Mouse (Mus musculus) limb, embryonic 14.5 days (tissue): ENCODE measurements around the gene R3hdm4. TPM values are rescaled to one million over a fixed set of nuclear protein-coding genes. Genes with fewer than 3 reads are reported as not detected.

Experiments
- ATAC-seq: fragments of 200-750 bp; cut with Nextera tagmentation; 2 replicates; pipeline ENCODE4 v1.8.0; 2017; ENCODE audit warnings: low read depth, moderate number of reproducible peaks, moderate TSS enrichment; ENCODE audit not compliant: low FRiP score
- DNase-seq: peaks from one replicate; pipeline ENCODE4 v3.0.0-alpha.2; 2015; ENCODE audit warnings: low spot score
- H3K27ac ChIP-seq: fragments of 300-500 bp; sonication (generic); replicated peaks from 2 replicates; pipeline ENCODE4 v1.5.1; 2014; ENCODE audit warnings: low read depth, mild to moderate bottlenecking, low read length, moderate library complexity, mixed read lengths
- H3K27me3 ChIP-seq: fragments of 300-500 bp; sonication (generic); 2 replicates; pipeline ENCODE4 v1.6.1; 2014; ENCODE audit warnings: low read length, mixed read lengths; ENCODE audit not compliant: control insufficient read depth, insufficient read depth
- H3K36me3 ChIP-seq: fragments of 300-500 bp; sonication (generic); 2 replicates; pipeline ENCODE4 v1.6.1; 2014; ENCODE audit warnings: mild to moderate bottlenecking, low read length, moderate library complexity, mixed read lengths; ENCODE audit not compliant: control insufficient read depth, insufficient read depth
- H3K4me1 ChIP-seq: fragments of 300-500 bp; sonication (generic); 2 replicates; pipeline ENCODE4 v1.6.1; 2014; ENCODE audit warnings: antibody characterized with exemption, low read length, mixed read lengths; ENCODE audit not compliant: control insufficient read depth, insufficient read depth
- H3K4me2 ChIP-seq: fragments of 300-500 bp; sonication (generic); replicated peaks from 2 replicates; pipeline ENCODE4 v1.6.1; 2014; ENCODE audit warnings: low read depth, mild to moderate bottlenecking, low read length, moderate library complexity; ENCODE audit not compliant: severe bottlenecking
- H3K4me3 ChIP-seq: fragments of 300-500 bp; sonication (generic); replicated peaks from 2 replicates; pipeline ENCODE4 v1.5.1; 2014; ENCODE audit warnings: low read length
- H3K9ac ChIP-seq: fragments of 300-500 bp; sonication (generic); 2 replicates; pipeline ENCODE4 v1.6.1; 2014; ENCODE audit warnings: mild to moderate bottlenecking, low read depth, low read length, moderate library complexity; ENCODE audit not compliant: severe bottlenecking
- H3K9me3 ChIP-seq: fragments of 300-500 bp; sonication (generic); 2 replicates; pipeline ENCODE4 v1.6.1; 2016; ENCODE audit warnings: low read length; ENCODE audit not compliant: control insufficient read depth
- POLR2A ChIP-seq: fragments of 200-500 bp; IDR thresholded peaks from 2 replicates; pipeline ENCODE4 v1.8.0; 2012; ENCODE audit warnings: inconsistent platforms, mild to moderate bottlenecking, moderate library complexity, borderline replicate concordance; ENCODE audit not compliant: insufficient read depth, insufficient read length; ENCODE audit errors: extremely low read depth
- WGBS: fragments of 180-500 bp; shearing (Covaris S2); extraction: QIAGEN DNeasy Blood & Tissue Kit; methylation state at CpG from one replicate; pipeline ENCODE4 v1.1.7; 2014; 5-methylcytosine and 5-hydroxymethylcytosine counted together
- polyA plus RNA-seq, 2 experiments: library from polyadenylated mRNA; depleted of rRNA in 1 of 2; stranded (reverse) in 1 of 2; unstranded in 1 of 2; fragments of >200 nt; fragmentation: Nextera tagmentation in 1 of 2; extraction: Ambion mirVana in 1 of 2; gene quantifications; 2 replicates each; pipeline versions ENCODE4 v1.2.1 to v1.2.3; 2012 to 2014

R3hdm4 gene
- polyA plus RNA-seq, 2 experiments = 141 to 158 TPM

- no peaks in the 10 kb centered on the region for H3K27me3 ChIP-seq
- H3K4me2 ChIP-seq = no peak overlapping the region
- H3K4me1 ChIP-seq = peaks cover 18% of the 10 kb centered on the region; the same call in 1 of the 2 replicates
- WGBS = 69% methylated on average over 1 of the region's 1 CpGs
- no peaks in the 10 kb centered on the region for H3K9me3 ChIP-seq
- no peak overlapping the region for H3K27ac ChIP-seq
- no peak for ATAC-seq
- H3K36me3 ChIP-seq = no peaks in the 10 kb centered on the region
- TF ChIP-seq POLR2A = no peak
- no peak overlapping the region for H3K4me3 ChIP-seq
- no peak overlapping the region for H3K9ac ChIP-seq
- no peak for DNase-seq
Measured at GRCm38 (mm10) chr10:79877174-79877573, 43.8 kb downstream of the R3hdm4 start.

- H3K4me3 ChIP-seq = peak within 1 kb of the TSS; percentile 58
- peak; percentile 88; the same call in 1 of the 2 replicates for TF ChIP-seq POLR2A
- no peaks in the 10 kb centered on the region for H3K27me3 ChIP-seq
- peak within 1 kb of the TSS; percentile 72 for H3K4me2 ChIP-seq
- H3K27ac ChIP-seq = peak within 1 kb of the TSS; percentile 75
- WGBS = 0% methylated on average over 34 of the region's 57 CpGs
- DNase-seq = peak; percentile 55
- peaks cover 23% of the 10 kb centered on the region for H3K36me3 ChIP-seq
- peak within 1 kb of the TSS; percentile 88 for H3K9ac ChIP-seq
- no peaks in the 10 kb centered on the region for H3K9me3 ChIP-seq
- ATAC-seq = peak; percentile 90
- peaks cover 16% of the 10 kb centered on the region; the same call in 1 of the 2 replicates for H3K4me1 ChIP-seq
Measured at GRCm38 (mm10) chr10:79874290-79874862, 46.6 kb downstream of the R3hdm4 start, which contains the start of the genes Prtn3 and Plppr3. TSS of gene Prtn3 (plus strand) at chr10:79874476. TSS of gene Plppr3 (minus strand) at chr10:79874634.

- Histone ChIP-seq H3K27me3 (no peaks in the 10 kb centered on the region), H3K36me3 (peaks cover 29% of the 10 kb centered on the region), H3K4me3 (peak overlapping the region; percentile 58), H3K9ac (peak overlapping the region; percentile 88), H3K9me3 (no peaks in the 10 kb centered on the region), H3K27ac (peak overlapping the region; percentile 75), H3K4me1 (peaks cover 16% of the 10 kb centered on the region; the same call in 1 of the 2 replicates), H3K4me2 (peak overlapping the region; percentile 72)
- DNase-seq = no peak
- TF ChIP-seq POLR2A = no peak
- under 1% methylated on average over 26 of the region's 26 CpGs for WGBS
- no peak; the same call in 1 of the 2 replicates for ATAC-seq
Measured at GRCm38 (mm10) chr10:79873715-79874289, 47.2 kb downstream of the R3hdm4 start.

- Histone ChIP-seq H3K9me3 (no peaks in the 10 kb centered on the region), H3K4me2 (peak overlapping the region; percentile 72), H3K27me3 (no peaks in the 10 kb centered on the region), H3K4me1 (peaks cover 16% of the 10 kb centered on the region; the same call in 1 of the 2 replicates), H3K27ac (0 out of 2 replicates have a peak overlapping the region, but pooled peaks have one; percentile 75), H3K9ac (peak overlapping the region; percentile 88), H3K4me3 (peak overlapping the region; percentile 58), H3K36me3 (peaks cover 29% of the 10 kb centered on the region)
- 11% methylated on average over 6 of the region's 6 CpGs for WGBS
- TF ChIP-seq POLR2A = no peak
- ATAC-seq (no peak), DNase-seq (no peak)
Measured at GRCm38 (mm10) chr10:79873313-79873712, 47.7 kb downstream of the R3hdm4 start.

- H3K9ac ChIP-seq = peak overlapping the region; percentile 88; the same call in 1 of the 2 replicates
Measured at GRCm38 (mm10) chr10:79872862-79873261, 48.1 kb downstream of the R3hdm4 start.

More at GRCm38 (mm10) chr10:79872862-79873261, 48.1 kb downstream of the R3hdm4 start:
- TF ChIP-seq POLR2A = no peak
- Histone ChIP-seq H3K36me3 (peaks cover 29% of the 10 kb centered on the region), H3K27me3 (no peaks in the 10 kb centered on the region), H3K4me2 (peak overlapping the region; percentile 72), H3K27ac (no peak overlapping the region), H3K9me3 (no peaks in the 10 kb centered on the region), H3K4me1 (peaks cover 16% of the 10 kb centered on the region; the same call in 1 of the 2 replicates), H3K4me3 (peak overlapping the region; percentile 58)
- ATAC-seq (no peak), DNase-seq (no peak)
- WGBS = 49% methylated on average over 3 of the region's 3 CpGs
